Mouse (Mus musculus): ENCODE measurements around the gene Scml4. TPM values are rescaled to one million over a fixed set of nuclear protein-coding genes. Genes with fewer than 3 reads are reported as not detected.
A peak's percentile ranks its signal among the peaks of the same experiment; 100 is the strongest.

The Scml4 gene
- polyA plus RNA-seq, 1 experiment from 2014 or later, result 0.03 TPM

DNA sequence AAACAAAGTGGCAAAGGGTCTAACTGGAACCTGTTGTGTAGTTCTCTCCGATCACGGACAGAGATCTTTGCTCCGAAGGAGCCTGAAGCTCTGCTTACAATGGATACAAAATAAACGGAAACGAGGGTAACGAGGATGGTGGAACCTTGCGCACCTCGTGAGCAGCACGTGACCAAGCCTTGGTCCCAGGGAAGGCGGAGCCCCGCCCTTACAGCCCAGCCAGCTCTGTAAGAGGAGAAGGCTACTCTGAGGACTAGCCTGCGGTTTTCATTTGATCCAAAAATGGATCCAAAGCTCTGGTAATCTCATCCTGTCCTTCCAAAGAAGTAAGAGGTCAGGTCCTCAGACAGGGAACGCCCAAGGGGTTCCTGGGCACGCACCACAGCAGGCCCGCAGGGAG is 128.5 kb downstream of the Scml4 start:
- ChIA-PET CTCF (interaction anchor here (1.2 to 5.9 kb wide), 5 partner anchors 11 to 43 kb away, joined by 3 to 42 read pairs (median 4); no protein-coding TSS in a partner anchor), POLR2A (no interaction called here)
- no peak for DNase-seq (ENCODE audit: low read depth, low spot score)
- TF ChIP-seq CTCF (IDR thresholded peaks at IDR 0.05), result no peak
- in situ Hi-C loops (cut with MboI; ENCODE audit: low pct_unique_long_range_greater_than_20kb), result no loop called here
- ATAC-seq, result no peak
- no peaks in the 10 kb centered on the region for H3K27me3 ChIP-seq

DNA sequence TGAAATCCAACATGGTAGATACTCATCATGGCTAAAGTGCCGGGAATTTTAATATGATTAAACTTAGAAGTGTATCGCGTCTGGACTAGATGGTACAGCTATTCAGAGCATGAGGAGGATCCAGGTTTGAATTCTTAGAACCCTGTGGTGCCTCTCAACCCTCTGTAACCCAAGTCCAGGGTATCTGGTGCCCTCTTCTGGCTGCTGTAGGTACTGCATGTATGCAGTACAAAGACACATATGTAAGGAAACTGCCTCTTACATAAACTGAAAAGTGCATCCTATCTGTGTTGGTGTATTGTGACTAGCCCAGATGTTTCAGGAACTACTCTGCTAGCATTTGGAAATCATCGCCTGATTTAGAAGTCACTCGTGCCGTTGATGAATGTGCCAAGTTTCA is 129.7 kb downstream of the Scml4 start:
- POLR2A ChIA-PET, result no interaction called here
- no peaks in the 10 kb centered on the region for H3K27me3 ChIP-seq
- DNase-seq (ENCODE audit: low read depth, low spot score) (no peak), ATAC-seq (no peak)
- in situ Hi-C loops (cut with MboI; ENCODE audit: low pct_unique_long_range_greater_than_20kb), result no loop called here
- CTCF ChIA-PET, result interaction anchor here (1.0 to 5.9 kb wide), 6 partner anchors 8 to 31 kb away, joined by 3 to 42 read pairs (median 4); no protein-coding TSS in a partner anchor
- peak; percentile 73 for TF ChIP-seq CTCF (IDR thresholded peaks at IDR 0.05)

DNA sequence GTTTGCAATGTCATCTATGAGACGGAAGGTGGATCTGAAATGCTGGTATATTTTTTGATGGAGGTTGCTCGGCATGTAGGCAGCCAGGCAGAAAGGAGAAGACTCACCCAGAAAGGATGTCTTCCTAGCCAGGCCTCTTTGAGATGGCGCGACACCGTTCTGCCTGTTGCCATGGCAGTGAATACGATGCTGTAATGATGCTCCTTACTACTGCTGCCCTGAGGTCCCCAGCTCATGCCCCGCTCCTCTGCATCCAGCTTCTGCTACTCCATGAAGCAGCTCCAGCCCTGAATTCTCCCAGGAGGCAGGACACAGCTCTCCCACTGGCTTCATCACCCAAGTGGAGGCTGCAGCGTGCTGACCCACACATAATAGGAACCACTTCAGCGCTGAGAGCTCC is 130.8 kb downstream of the Scml4 start:
- no peak for TF ChIP-seq CTCF (IDR thresholded peaks at IDR 0.05)
- H3K27me3 ChIP-seq, result no peaks in the 10 kb centered on the region
- DNase-seq (ENCODE audit: low read depth, low spot score) (no peak), ATAC-seq (no peak)
- POLR2A ChIA-PET, result no interaction called here
- in situ Hi-C loops (cut with MboI; ENCODE audit: low pct_unique_long_range_greater_than_20kb), result no loop called here
- CTCF ChIA-PET, result no interaction called here

DNA sequence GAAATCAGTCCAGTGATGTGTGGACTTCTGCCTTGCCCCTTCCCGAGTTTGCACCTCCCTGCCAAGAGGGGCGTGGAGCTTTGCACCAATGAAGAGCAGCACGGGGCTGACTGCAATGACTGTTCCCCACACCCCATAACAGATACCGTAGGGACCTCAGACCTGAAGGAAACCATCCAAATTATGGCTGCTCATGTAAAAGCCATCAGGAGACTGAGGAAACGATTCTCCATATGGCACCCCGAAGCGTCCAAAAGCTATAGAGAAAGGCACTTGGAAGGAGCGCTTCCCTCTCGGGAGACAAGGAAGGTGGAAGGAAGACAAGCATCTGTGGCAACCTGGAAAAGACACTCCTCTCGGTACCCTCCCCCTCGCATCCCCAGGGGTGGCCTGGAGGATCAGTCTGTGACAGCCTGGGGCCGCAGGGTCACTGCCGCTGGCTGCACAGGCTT is 134.2 kb downstream of the Scml4 start:
- DNase-seq (ENCODE audit: low read depth, low spot score), result no peak
- ATAC-seq, result no peak
- no peaks in the 10 kb centered on the region for H3K27me3 ChIP-seq
- in situ Hi-C loops (cut with MboI; ENCODE audit: low pct_unique_long_range_greater_than_20kb), result no loop called here
- TF ChIP-seq CTCF (IDR thresholded peaks at IDR 0.05), result no peak
- POLR2A ChIA-PET, result no interaction called here
- CTCF ChIA-PET, result interaction anchor here (1.2 kb wide), 1 partner anchor 10 kb away, joined by 3 read pairs; no protein-coding TSS in a partner anchor

DNA sequence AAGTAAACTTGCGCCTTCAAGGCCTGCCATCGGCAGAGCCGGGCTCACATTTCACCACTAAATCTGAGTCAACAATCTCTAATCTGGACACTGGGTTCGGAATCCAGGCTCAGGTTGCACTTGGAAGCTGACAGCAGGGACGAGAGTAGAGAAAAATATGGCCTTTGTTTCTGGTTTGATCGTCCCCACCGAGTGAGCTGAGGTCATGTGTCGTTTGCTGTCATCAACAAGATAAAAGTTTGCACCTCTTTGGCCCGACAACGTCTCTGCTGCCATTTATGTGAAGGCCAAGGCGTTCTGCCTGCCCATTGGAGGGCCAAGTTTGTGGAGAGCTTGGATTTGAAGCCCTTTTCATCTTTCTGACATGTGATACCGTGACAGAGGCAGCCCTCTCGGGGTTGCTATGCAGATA is 135.3 kb downstream of the Scml4 start:
- POLR2A ChIA-PET, result no interaction called here
- TF ChIP-seq CTCF (IDR thresholded peaks at IDR 0.05), result no peak

DNA sequence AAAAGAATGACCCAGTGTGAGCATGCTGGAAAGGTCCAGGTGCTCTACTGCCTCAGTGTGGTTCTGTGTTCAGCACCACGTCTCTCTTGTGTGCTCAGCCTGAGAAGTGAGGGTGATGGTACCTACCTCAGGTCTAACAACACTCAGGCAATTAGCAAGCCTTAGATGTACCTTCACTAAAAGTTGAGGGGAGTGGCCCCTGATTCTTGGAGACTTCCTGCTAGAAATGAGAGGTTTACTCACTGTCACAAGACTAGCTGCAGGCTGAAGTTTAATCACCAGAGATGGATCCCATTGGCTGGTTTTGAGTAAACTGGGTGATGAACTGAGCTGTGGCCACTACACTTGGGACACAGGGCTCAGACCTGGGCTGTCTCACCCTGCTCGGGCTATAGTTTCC is 137.1 kb downstream of the Scml4 start:
- in situ Hi-C loops (cut with MboI; ENCODE audit: low pct_unique_long_range_greater_than_20kb), result no loop called here
- no peaks in the 10 kb centered on the region for H3K27me3 ChIP-seq
- CTCF ChIA-PET, result no interaction called here
- ATAC-seq (no peak), DNase-seq (ENCODE audit: low read depth, low spot score) (no peak)
- no peak for TF ChIP-seq CTCF (IDR thresholded peaks at IDR 0.05)
- POLR2A ChIA-PET, result no interaction called here

More for the DNA sequence above, 135.3 kb downstream of the Scml4 start:
- in situ Hi-C loops (cut with MboI; ENCODE audit: low pct_unique_long_range_greater_than_20kb), result no loop called here
- DNase-seq (ENCODE audit: low read depth, low spot score) (no peak), ATAC-seq (no peak)
- CTCF ChIA-PET, result no interaction called here
- no peaks in the 10 kb centered on the region for H3K27me3 ChIP-seq

DNA sequence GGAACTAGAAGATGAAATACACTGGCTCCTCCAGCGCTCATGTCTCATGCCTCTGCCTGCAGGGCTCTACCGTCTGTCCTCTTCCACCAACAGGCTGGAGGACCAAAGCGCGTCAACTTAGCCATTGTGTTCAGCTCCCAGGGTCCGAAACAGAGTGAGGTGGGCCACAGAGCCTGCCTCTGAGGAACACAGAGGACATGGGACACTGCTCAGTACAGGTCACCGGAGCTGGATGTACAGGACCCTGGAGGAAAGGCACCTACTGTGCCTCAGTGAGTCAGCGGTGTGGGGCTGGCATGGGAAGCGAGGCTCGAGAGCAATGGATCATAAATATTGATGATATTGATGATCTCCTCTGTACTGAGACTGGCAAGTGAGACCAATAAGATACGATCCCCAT is 139.2 kb downstream of the Scml4 start:
- ChIA-PET POLR2A (no interaction called here), CTCF (interaction anchor here (1.0 kb wide), 1 partner anchor 9 kb away, joined by 3 read pairs; no protein-coding TSS in a partner anchor)
- DNase-seq (ENCODE audit: low read depth, low spot score) (no peak), ATAC-seq (no peak)
- H3K27me3 ChIP-seq, result no peaks in the 10 kb centered on the region
- in situ Hi-C loops (cut with MboI; ENCODE audit: low pct_unique_long_range_greater_than_20kb), result no loop called here
- no peak for TF ChIP-seq CTCF (IDR thresholded peaks at IDR 0.05)

DNA sequence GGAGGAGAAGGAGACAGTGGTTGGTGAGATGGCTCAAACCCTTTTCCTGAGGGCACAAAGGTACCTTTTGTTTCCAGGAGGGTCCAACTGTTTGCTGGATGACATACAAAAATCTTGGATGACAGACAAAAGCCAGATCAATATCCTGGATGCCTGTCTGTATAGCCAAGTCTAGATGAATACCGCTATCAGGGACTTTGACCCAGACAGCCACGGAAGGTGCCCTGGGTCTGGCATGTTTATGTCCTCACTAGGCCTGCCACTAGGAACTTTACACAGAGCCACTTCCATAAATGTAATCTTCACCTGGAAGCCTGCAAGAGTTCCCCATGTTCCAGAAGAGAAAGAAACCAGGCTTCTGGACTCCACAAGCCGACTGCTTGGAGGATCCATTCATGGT is 141.3 kb downstream of the Scml4 start:
- CTCF ChIA-PET, result no interaction called here
- POLR2A ChIA-PET, result no interaction called here
- DNase-seq (ENCODE audit: low read depth, low spot score) (no peak), ATAC-seq (no peak)
- no peak for TF ChIP-seq CTCF (IDR thresholded peaks at IDR 0.05)
- in situ Hi-C loops (cut with MboI; ENCODE audit: low pct_unique_long_range_greater_than_20kb), result no loop called here
- H3K27me3 ChIP-seq, result no peaks in the 10 kb centered on the region

DNA sequence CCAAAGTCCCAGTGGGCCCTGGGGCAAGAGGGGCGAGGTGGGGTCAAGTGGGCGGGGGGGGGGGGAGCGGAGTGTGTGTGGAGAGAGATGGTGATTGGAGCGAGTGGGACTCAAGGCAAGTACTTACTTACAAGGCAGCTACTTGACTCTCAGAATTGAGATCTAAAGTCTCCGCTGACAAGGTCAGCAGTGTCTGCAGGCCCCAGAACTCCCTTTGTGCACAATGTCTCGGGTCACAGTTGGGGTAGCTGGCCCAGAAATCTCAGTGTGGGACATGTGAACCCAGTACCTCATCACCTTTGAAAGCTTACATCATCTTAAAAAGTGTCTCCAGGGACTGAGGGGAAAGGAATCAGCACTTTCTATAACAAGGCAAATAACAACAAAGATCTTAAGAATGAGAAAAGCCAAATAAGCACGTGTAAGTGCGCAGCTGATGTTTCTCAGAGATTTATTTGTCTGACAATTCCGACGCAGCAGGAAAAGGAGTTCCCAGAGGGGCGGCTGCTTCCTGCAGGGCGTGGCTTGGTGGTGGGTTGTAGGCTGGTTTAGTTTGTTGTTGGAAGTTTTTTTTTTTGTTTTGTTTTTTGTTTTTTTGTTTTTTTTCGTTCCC is 142.0 kb downstream of the Scml4 start:
- ChIA-PET POLR2A (interaction anchor here (0.6 kb wide), 1 partner anchor 116 kb away, joined by 3 read pairs; no protein-coding TSS in a partner anchor), CTCF (interaction anchor here (1.0 kb wide), 1 partner anchor 12 kb away, joined by 3 read pairs; no protein-coding TSS in a partner anchor)
- ATAC-seq (no peak), DNase-seq (ENCODE audit: low read depth, low spot score) (no peak)
- in situ Hi-C loops (cut with MboI; ENCODE audit: low pct_unique_long_range_greater_than_20kb), result no loop called here
- TF ChIP-seq CTCF (IDR thresholded peaks at IDR 0.05), result no peak
- H3K27me3 ChIP-seq, result no peaks in the 10 kb centered on the region

DNA sequence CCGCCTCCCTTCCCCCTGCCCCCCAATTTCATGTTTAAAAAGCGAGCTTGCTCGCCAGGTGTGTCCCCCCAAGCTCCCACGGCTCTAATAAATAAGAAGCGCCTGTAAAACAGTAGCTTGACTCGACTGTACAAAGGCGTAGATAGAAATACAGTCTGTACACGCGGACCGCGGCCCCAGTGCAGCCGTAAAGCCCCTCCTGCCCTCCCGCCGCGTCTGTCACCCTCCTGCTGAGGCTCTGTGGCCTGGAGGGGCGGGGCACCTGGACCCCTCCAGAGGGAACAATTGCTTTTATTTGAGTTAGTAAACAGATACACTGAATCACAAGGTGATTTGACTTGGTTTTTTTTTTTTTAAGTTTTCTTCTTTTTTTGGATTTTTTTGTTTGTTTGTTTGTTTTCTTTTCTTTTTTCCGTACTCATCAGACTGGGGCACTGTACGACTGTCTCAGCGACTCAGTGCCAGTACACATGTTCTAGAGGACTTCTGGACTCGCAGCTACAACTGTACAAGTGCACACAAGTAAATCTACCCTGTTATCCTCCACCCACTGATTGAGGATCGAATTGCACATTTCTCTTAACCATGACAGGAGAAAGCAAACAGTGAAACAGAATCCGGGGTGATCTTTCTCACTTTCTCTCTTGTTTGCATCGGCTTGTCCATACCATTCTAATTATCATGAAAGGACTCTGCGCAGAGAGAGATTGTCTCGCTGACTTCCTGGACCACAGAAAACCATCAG is 142.7 kb downstream of the Scml4 start:
- no peaks in the 10 kb centered on the region for H3K27me3 ChIP-seq
- no peak for ATAC-seq
- DNase-seq (ENCODE audit: low read depth, low spot score), result no peak
- TF ChIP-seq CTCF (IDR thresholded peaks at IDR 0.05), result no peak
- ChIA-PET POLR2A (interaction anchor here (0.6 kb wide), 1 partner anchor 115 kb away, joined by 3 read pairs; no protein-coding TSS in a partner anchor), CTCF (interaction anchor here (1.0 kb wide), 1 partner anchor 12 kb away, joined by 3 read pairs; no protein-coding TSS in a partner anchor)
- in situ Hi-C loops (cut with MboI; ENCODE audit: low pct_unique_long_range_greater_than_20kb), result no loop called here

DNA sequence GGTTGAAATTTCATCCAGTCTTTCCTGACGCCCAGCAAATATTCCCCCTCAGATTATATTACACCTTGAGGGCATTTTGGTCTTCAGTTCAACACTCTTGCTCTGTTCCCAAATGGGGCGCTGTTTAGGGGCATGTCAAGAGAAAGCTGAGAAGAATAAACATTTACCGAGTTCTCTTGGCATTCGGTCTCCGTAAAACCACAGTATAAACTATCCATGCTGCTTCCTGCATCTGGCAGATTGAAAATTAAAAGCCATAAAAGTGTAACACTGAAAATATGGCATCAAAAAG is 143.2 kb downstream of the Scml4 start:
- CTCF ChIA-PET, result no interaction called here
- no peak for TF ChIP-seq CTCF (IDR thresholded peaks at IDR 0.05)
- DNase-seq (ENCODE audit: low read depth, low spot score) (no peak), ATAC-seq (no peak)
- H3K27me3 ChIP-seq, result no peaks in the 10 kb centered on the region
- in situ Hi-C loops (cut with MboI; ENCODE audit: low pct_unique_long_range_greater_than_20kb), result no loop called here
- POLR2A ChIA-PET, result no interaction called here
